Mouse (Mus musculus): ENCODE measurements around the gene Washc3. TPM values are rescaled to one million over a fixed set of nuclear protein-coding genes. Genes with fewer than 3 reads are reported as not detected.
A peak's percentile ranks its signal among the peaks of the same experiment; 100 is the strongest.

Gene Washc3
- 10 to 100 TPM; 51.0 to 61.8 (median 56.9) TPM for total RNA-seq (2022)

DNA sequence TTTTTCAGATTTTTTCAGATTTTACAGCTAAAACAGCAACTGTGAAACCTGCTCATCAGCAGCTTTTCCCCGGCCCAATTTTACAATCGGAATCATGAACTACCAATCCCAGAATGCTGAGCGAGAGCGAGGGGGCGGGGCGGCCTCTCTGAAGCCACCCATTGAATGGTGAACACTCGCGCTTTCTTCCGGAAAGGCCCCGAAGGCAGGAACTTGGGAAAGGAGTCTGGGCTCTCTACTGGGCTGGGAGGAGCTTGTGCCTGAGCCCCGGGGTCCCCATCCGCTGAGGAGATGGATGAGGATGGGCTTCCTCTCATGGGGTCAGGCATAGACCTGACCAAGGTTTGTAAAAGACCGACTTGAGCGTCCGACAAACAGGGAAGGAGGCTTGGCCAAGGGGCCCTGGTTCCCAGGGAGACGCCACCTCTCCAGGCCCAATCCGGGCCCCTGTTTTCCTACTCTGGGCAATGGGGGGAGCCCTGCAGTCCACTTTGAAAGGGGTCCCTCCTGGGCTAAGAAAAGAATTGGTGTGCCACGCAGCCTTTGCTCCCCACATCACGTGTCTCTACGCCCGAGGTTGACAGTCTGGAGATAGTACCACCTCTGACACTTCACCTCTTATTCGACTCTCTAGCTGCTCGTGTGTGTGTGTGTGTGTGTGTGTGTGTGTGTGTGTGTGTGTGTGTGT lies at the start of gene Washc3:
Gene Washc3 (plus strand): TSS at position 143 of the 688 bp plus-strand sequence.
- DNase-seq = peak; percentile 90

DNA sequence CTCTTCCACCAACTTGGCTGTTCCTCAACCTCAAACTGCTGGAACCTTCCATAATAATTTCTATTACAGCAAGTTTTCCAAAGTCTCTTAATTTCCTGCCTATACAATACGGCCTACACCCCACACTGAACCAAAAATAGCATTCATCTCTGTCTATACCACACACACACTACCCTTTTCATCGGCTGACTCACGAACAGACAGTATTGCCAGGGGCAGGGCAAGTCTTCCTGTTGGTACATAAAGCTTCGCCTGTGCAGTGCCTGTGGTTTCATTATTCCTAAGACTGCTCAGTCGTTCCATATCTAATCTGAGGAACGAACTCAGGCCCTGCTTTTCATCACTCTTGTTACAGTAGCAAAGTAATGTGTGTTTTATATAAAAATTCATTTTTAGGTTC lies 49.2 kb upstream of the Washc3 start:
- DNase-seq = no peak

DNA sequence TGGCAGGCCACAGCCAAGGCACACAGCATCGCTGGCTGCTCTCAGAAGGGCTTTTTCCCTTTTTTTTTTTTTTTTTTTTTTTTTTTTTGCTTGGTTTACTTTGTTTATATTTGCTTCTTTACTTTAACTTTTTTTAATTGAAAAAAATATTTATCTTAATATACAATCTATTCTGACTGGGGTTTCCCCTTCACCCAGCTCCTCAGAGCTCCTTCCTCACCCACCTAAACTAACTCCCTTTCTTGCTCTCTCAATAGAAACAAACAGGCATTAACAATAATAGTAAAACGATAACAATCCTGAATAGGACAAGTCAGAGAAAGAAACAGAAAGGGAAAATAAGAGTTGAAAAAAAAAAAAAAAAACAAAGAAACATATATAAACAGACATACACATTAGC lies 38.8 kb upstream of the Washc3 start:
- no peak for DNase-seq

DNA sequence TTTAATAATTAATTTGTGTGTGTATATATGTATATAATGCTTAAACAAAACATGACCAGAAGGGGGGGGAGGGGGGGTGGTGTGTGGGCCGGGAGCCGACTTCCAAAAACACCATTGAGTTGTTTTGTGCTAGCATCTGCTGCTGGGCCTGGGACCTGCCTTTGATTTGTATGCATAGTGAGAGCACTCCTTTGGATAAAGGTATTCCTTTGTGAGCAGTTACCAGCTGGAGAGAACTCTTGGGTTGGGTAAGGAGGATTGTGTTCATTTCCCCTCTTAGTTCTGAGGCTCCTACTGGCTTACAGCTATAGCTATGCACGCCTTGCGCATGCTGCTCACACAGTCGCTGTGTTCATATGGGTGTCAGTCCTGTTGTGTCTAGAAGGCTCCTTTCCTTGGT lies 38.2 kb upstream of the Washc3 start:
- no peak for DNase-seq

DNA sequence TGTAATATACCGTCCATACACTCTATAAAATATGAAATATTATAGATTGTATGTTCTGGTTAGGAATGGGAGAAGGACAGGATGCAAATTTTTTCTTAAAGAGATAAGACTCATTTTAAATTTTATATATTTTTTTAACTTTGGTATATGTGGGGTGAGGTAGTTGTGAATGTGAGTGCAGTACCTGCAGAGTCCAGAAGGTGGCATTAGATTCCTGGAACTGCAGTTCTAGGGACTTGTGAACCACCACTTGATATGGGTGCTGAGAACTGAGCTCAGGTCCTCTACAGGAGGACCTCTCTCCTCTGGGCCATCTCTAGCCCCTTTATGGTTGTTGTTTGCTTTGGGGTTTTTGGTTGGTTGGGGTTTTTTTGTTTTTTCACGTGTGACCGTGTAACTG lies 34.7 kb upstream of the Washc3 start:
- no peak for DNase-seq

DNA sequence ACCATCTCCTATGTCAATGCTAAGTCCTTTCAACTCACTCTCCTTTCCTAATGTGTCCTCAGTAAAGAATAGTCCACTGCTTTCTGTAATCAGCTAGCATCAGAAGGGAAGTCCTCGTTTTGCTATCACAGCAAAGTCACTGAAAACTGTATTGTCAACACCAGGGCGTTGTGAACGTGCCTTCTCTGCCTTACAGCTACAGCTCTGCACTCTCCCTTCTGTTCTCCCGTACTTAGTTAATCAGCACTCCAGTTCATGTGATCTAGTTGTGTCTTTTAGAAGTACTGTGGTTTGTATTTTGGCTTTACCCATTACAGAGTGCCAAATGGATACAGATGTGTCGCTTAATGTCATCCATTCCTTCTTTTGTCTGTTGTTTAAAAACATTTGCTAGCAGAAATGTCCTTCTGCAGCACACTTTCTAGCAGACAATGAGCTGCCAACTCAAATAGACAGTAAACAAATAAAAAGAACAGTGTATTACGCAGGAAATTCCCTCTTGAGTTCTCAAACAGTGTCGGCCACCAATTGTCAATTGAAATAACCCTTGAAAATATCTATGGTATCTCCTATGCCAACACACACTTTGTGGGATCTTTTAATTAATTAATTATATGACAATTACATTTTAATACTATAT lies 33.3 kb upstream of the Washc3 start:
- DNase-seq = no peak

DNA sequence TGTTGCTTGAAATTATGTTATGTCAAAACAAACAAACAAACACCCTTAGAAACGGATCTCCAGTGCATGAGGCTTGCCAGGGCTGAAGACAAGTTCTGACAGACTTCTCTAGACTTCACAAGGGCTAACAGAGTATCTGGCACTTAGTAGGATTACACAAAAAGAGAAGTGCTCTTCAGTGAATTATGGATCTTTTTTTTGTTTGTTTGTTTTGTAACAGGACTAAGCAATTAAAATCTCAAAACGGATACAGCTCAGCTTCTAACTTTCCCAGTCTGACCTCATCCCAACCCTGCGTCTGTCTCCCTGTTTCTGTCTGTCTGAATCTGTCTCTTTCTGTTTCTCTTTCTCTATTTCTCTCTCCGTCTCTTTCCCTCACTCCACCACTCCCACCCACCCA lies 352 bp upstream of the Washc3 start:
- no peak for DNase-seq

DNA sequence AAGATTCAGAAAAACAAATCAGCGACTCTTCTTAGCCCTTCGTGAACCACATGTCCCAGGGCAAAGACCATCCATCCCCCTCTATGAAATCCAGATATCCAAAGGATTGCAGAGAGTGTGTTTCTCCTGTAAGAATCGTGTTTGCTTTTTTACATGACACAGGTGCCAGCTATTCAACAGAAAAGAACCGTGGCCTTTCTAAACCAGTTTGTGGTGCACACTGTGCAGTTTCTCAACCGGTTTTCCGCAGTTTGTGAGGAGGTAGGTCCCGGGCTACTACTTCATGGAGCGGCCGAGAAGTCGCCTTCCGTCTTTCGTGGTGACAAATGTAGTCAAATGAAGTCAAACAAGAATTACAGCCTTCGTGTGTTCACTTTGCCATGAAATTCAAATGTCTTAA lies 757 bp downstream of the Washc3 start:
- DNase-seq = no peak

DNA sequence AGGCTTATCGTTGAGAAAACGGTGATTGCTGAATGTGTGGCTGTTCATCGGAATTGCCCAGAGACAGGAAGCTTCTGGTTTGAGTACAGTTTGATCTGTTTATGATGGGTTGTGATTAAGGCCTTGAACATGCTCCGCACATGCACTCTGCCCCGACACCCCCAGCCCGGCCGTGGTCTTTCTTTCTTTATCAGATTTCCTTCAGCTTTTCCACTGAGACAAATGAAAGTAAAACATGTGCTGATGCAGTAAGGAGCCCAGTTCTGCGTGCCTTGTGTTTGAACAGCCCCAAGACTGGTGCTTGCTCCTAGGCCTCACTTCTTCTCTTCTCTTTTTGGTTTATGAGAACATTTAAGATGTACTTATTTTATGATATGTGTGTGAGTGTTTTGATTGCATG lies 1.7 kb downstream of the Washc3 start:
- DNase-seq = no peak

DNA sequence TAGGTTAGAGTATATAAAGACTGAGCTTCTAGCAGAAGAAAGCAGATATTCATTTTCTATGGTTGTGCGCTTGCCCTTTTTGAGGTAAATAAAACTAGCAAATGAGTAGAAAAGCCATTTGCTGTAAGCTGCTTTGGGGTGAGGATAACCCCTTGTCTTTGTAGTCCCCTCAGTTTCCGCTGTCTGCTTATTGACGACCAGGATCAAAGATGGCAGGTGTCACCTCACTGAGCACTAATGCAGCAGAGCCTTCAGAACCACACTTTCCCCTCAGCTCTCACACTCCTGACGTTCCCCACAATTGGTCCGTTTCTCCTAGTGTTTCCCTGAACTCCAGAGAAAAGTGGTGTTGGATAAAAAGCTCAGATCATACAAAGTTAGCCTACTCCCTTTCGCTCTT lies 2.3 kb downstream of the Washc3 start:
- no peak for DNase-seq

DNA sequence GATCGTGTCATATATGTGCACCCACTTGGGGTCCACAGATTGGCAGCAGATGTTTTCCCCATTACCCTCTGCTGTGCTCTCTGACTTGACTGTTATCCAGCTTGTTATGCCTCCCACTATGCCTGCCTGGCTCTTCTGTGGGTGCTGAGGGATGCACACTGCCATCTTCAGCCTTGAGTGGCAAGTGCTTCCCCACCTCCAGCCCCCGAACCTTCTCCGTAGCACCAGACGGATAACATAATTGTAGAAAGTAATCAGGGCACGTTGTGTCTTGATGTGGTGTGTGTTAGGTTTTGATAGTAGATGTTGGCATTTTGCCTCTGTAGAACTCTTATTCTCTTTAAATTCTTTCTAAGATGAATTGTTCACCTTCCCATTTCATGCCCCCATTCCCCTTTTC lies 11.8 kb downstream of the Washc3 start:
- no peak for DNase-seq

DNA sequence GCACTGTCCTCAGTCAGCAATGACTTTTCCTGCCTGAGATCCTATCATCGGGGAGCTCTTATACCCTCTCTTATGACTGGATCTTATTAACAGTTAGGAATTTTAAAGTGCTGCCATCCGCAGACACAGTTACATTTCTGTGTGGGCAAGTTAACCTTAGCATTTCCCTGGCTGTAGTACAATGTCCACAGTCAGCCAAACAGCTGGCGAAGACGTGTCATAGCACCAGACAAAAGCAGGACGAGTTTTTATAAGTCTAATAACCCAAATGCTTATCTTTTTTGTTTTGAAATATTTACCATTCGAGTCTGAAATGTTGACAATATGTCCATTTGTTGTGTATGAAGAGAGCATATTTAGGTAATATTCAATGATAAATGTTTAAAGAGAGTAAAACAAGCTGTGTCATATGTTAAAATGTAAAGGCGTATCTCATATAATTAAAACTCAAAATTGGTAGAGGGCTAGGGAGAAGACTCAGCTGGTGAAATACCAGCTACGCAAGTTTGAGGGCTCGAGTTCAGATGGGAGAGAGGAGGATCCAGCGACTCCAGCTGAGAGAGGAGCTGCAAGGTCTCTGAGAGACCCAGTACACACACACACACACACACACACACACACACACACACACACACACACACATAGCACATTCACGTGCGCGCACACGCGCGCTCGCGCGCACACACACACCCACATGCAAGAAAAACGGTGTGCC lies 14.1 kb downstream of the Washc3 start:
- DNase-seq = no peak

DNA sequence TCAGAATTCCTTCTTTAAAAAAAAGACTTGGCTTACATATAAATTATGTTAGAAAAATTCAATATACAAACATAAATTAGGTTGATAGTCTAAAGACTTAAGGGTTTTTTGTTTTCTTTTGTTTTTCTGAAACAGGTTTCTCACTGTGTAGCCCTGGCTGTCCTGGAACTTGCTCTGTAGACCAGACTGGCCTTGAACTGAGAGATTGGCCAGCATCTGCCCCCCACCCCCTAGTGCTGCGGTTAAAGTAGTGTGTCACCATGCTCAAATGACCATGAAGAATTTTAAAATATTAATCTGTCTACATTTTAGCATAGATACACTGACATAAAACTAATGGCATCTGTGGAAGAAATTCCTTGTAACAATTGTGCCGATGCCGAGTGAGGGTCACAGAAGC lies 17.3 kb downstream of the Washc3 start:
- DNase-seq = no peak

DNA sequence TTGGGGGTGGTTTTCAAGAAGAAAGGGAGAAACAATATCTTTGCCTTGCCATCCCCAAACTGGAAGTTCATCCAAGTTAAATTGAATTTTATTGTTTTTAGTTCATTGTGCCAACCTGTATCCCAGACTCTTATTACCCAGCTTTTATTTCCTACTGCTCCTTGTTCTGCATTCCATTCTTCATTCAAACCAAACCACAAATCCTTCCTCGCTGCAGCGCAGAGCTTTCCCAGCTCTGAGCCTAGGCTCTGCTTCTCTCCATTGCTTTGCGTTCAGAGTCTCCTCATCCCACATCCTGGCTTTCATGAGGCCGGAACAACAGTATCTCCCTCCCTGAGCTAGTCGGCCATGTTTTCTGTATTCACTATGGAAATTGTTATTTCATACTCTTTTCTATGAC lies 20.8 kb downstream of the Washc3 start:
- DNase-seq = no peak

DNA sequence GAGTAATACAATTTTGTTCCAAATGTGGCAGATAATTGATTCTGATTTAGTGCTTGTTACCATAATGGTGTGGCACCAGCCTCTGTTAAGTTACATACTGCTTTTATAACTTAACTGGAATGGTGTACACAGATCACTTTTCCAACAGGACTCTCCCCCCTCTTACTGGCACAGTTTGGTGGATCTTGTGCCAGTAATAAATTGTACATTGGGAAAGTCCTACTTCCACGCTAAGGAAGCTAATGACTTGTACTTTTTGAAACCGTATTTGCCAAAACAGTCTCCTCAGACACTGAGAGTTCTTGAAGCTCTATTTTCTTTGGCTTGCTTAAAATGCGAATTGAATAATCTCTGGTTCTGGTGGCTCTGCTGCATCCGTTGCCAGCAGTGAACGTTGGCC lies 24.5 kb downstream of the Washc3 start:
- DNase-seq = no peak

DNA sequence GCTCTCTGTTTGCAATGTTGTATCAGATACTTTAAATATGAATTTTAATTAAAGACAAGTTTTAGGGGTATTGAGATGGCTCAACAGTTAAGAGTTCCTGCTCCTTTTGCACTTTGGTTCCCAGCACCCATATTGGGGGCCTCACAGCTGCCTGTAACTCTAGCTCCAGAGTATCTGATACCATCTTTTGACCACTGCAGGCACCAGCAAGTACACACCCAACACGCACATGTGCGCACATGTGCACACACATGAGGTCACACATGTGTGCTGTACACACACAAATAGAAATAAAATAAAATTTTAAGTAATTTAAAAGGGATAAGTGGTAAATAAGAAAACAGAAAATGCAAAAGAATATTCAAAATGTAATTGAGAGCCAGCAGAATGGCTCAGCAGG lies 27.1 kb downstream of the Washc3 start:
- DNase-seq = no peak

DNA sequence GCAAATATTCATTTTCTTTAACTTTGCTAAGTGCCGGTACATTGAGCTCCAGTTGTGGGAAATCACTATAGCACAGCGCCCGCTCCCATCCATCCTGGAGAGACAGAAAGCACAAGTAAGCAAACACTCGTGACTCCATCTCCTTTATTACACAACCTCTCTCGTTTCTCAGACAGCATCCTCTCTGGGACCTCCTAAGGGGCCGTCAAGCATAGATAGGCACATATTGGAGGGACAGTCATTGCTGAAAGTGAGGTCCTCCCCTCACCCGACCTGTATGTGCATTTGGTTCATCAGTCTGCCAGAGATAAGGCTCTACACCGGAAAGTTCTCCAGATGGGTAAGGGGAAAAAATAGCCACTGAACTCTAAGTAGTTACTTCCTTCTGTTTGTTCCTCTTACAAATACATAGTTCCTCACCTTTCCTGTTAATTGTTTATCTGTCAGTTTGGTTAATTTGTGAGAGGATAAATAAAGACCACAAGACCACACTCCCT lies 27.7 kb downstream of the Washc3 start:
- no peak for DNase-seq

DNA sequence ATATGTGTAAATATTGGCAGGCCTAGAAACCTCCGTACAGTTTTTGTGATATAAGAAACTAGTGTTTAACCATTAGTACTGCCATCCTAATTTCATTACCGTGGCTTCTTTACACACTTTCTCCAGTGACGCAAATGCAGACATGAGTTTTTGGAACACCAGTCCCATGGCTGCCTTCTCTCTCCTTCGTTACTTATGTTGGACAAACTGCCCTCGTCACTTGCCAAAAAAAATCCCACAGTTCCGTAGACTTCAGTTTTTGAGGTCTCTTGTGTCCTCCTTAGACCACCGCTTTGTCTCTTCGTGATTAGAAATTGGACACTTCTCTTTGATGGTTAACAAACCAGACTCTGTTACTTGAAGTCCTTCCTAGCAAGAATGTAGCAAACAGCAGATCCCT lies 30.8 kb downstream of the Washc3 start:
- no peak for DNase-seq

DNA sequence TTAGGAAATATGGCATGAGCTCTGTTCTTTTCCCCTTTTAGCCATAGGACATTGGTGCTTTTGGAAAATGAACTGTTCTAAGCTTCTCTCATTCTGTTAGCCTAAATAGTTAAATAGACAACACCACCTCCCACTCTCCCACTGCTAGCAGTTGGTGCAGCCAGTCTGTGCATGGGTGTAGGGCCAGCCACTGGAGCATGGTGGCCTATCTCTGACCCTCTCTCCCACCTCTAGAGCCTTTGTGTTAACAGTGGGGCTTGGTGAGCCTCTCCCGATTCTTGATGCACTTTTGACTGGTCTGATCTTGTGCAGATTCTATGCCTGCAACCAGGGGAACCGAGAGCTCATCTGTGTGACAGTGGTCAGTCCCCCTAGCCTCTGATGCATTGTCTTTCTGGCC lies 31.9 kb downstream of the Washc3 start:
- no peak for DNase-seq

DNA sequence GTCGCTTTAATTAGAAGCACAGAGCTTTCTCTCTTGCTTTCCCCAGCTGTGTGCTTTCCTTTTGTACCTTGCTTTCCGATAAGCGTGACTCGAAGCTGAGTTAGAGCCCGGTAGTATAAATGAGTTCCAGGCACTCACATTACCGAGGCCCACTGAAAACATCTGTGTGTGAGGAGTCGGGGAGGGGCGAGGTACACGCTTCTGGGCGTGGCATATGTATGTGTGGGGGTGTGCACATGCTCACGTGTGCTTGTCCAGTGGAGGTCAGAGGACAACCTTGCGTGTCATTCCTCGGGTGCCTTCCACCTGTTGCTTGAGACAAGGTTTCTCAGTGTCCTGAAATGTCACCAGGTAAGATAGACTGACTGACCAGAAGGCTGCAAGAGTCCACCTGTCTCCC lies 43.8 kb downstream of the Washc3 start:
- DNase-seq = no peak

DNA sequence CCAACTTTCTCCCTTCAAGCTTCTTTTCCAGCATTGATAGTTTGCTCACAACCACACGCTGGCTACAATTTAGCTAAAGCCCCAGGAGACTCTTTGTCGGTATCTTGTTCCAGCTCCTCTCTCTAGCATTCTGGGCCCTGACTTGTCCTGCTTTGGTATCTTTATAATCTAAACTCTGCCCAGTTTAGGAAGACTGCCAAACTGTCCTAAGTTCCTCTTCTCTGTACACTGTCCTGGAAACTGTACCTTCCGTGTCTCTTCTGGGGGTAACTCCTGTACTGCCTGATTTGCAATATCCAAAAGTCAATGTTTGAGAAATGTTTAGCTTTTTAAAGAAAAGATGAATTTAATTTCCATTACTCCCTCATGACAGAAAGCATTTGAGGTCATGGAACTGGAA lies 49.4 kb downstream of the Washc3 start:
- DNase-seq = no peak

DNA sequence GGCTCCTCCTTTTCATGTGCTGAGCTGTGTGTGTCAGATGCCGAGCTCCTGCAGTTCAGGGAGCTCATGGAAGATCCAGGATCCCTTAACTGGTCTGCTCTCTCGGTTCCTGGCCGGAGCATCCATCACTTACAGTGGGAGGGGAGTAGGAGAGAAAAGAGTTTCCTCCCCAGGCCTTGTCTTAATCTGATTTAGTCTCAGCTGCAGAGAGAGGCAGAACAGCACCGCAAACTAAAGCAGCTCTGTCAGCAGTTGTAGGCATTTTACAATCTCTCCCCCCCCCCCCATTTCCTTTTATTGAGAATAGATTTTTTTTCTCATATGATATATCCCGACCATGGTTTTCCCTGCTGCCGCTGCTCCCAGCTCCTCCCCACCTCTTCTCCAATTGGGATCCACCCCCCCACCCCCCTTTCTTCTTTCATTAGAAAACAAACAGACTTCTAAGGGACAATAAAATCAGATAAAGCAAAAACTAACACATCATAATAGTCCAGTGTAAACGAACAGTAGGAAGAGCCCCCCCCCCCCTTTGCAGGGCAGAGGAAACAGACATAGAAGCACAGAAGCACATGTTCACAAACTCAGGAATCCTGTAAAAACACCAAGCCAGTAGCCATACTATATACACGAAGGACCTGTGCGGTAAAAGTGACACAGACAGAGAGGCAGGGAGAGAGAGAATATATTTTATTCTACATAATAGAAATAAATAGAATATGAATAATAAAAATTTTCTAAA lies 51.4 kb downstream of the Washc3 start:
- DNase-seq = no peak

DNA sequence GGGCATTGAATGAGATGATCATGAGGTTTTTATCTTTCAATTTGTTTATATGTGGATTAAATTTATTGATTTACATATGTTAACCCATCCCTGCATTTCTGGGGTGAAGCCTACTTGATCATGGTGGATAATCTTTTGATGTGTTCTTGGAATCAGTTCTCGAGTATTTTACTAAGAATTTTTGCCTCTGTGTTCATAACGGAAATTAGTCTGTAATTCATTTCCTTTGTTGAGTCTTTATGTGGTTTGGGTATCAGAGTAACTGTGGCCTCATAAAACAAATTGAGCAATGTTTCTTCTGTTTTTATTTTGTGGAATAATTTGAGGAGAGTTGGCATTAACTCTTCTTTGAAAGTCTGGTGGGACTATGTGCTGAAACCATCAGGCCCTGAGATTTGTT lies 54.7 kb downstream of the Washc3 start:
- no peak for DNase-seq

Measured in adrenal gland, adult 8-10 months (tissue).